ENCODE assay signal across 25 mouse cellular contexts in genomic region chr4:105770181-105770580, GRCm38 (mm10). TPM values are rescaled to one million over a fixed set of nuclear protein-coding genes. Genes with fewer than 3 reads are reported as not detected.
A peak's percentile ranks its signal among the peaks of the same experiment; 100 is the strongest.
DNase-seq lines count a peak whose midpoint lies in the region.
"Had no signal": no experiment of that assay in that cellular context is flagged by ENCODE, and none has a peak within 500 bp of the region (broad histone marks: within the 10 kb centered on the region; RNA-seq: fewer than 3 reads in every experiment).

No protein-coding gene starts in this region.

- peak; percentile 19 for DNase-seq in adrenal gland, adult 2 months
- DNase-seq in adrenal gland, postnatal 25 days = no peak
- peak; percentile 71 for DNase-seq in 3T3-L1 (ENCODE audit: low read depth, low spot score)
- DNase-seq in brain, adult 2 months (ENCODE audit: low read depth, low spot score) = peak; percentile 33
- DNase-seq in cerebellum, adult 9-11 months = no peak
- DNase-seq: adrenal gland, postnatal 10 days; cerebellum, adult 11 months; cerebellum, adult 18-20 months; cerebellum, adult 8-10 months; cerebellum, postnatal 10 days; cerebellum, postnatal 25 days; forebrain, postnatal 0 days had no signal

RNA-seq across cellular contexts. Expression of gene Gm12728, which starts 19.5 kb away (rescaled TPM):
- not detected for total RNA-seq in adrenal gland, adult 2 months (2021)
- not detected in 2 replicates for polyA plus RNA-seq in adrenal gland, adult 2 months (2012; rRNA removed)
- total RNA-seq in adrenal gland, postnatal 25 days (2021) = not detected in 2 replicates
- total RNA-seq: adrenal gland, adult 18-20 months; adrenal gland, postnatal 10 days; adrenal gland, postnatal 36 days; ES-E14; forebrain, postnatal 0 days; MEL had no signal
- polyA plus RNA-seq: brain, embryonic 14.5 days; C2C12; cortical plate, adult 2 months; embryonic facial prominence, embryonic 10.5 days; embryonic facial prominence, embryonic 14.5 days; forebrain, embryonic 11.5 days; forebrain, embryonic 13.5 days; forebrain, embryonic 15.5 days; forebrain, postnatal 0 days; frontal cortex, adult 2 months had no signal

Comparison
In these comparisons a context has a peak if more than half of its experiments do, and no peak if none do; other contexts are left out.
1. DNase-seq: peak in adrenal gland, adult 2 months (single experiment), 3T3-L1 (single experiment) and brain, adult 2 months (single experiment); none in adrenal gland, postnatal 25 days (single experiment) and cerebellum, adult 9-11 months (single experiment).